Mouse (Mus musculus): ENCODE results near the gene Chd1l. TPM values are rescaled to one million over a fixed set of nuclear protein-coding genes. Genes with fewer than 3 reads are reported as not detected.

Gene Chd1l
- total RNA-seq, 2 experiments from 2014 or later = 9.8 to 18.5 TPM

GRCm38 (mm10) chr3:97617091-97617825 is 7.3 kb upstream of the Chd1l start:
- DNase-seq = no peak

- no peak for DNase-seq
These were observed 5.9 kb upstream of the Chd1l start for GRCm38 (mm10) chr3:97615933-97616332.

DNA sequence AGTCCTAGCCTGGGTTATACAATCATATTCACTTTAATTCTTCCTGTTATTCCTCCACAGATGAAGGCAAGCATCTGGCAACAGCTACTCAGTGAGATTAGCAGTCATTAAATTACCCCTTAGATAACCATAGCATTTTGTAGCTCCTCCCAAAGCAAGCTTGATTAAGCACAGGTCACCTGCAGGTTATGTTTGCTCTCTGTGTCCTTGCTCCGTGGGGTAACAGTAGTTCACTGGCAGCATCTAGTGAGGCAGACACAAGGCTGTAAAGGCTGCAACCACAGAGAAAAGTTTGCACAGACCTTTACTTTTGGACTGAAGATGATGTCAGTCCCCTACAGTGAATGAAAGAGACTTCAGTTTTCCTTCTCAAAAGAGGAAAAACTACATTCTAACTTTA is 5.2 kb upstream of the Chd1l start:
- DNase-seq = no peak

DNA sequence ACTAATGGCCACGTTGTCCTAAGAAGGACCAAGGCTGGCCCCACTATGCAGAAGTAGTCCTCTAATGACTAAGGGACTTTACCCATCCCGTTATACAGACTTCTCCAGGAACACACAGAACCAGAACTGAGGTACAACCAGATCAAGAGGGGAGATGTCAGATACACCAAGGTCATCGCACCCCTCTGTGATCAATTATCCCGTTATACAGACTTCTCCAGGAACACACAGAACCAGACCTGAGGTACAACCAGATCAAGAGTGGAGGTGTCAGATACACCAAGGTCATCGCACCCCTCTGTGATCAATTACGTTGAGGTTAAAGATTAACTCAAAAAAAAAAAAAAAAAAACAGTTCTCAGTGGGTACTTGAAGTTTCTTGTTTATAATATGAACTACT is 1.0 kb upstream of the Chd1l start:
- no peak for DNase-seq

DNA sequence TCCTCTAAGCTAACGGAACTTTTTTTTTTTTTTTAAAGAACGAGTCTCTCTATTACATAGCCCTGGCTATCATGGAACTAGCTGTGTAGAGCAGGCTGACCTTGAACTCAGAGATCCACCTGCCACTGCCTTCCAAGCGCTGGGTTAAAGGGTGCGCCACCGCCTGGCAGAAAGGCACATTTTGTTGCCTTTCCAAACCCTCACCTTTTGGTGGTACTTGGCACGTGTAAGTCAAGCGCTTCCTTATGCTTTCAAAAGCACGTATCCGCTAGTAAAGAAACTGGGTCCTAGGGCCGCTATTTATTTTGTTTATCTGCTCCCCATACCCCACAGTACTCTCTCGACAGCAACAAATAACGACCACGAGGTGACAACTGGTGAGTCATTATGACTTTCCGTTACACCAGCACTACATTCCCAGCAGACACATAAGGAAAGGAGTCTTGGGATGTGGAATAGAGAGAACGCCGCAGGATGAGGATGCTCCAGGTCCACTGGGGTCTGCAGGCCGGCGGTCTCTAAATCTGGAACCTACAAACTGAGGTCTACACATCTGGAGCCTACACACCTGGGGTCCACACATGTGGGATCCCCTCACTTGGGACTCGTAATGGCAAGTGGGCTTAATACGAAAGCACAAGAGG is 680 bp downstream of the Chd1l start:
- peak; percentile 60 to 67 for DNase-seq

- DNase-seq = no peak
These were observed 9.8 kb downstream of the Chd1l start for GRCm38 (mm10) chr3:97600050-97600832.

GRCm38 (mm10) chr3:97596796-97597195 is 13.2 kb downstream of the Chd1l start:
- DNase-seq = no peak

- no peak for DNase-seq
These were observed 14.9 kb downstream of the Chd1l start for GRCm38 (mm10) chr3:97595066-97595465.

GRCm38 (mm10) chr3:97594140-97594539 is 15.9 kb downstream of the Chd1l start:
- no peak for DNase-seq

- no peak for DNase-seq
These were observed 16.9 kb downstream of the Chd1l start for GRCm38 (mm10) chr3:97593089-97593488.

GRCm38 (mm10) chr3:97590699-97591098 is 19.3 kb downstream of the Chd1l start:
- DNase-seq = no peak

DNA sequence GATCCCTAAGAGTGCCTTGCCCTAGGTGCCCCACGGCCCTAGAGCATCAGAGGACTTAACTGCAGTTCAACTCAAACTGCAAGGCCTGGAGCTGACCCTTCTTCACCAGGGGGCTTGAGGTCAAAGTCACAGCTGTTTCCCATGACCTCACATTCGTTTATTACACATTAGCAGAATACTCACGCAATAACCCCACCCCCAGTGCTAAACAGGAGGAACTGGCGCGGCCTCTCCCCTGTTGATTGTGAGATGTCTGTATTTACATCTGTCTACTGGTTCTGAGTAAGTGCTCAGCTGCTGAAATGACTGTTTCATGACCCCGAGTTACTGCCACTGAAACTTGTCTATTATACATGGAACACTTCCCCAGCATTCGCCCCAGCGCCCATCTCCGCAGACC is 22.3 kb downstream of the Chd1l start:
- DNase-seq = no peak

- DNase-seq = peak; percentile 80 to 82
These were observed 24.4 kb downstream of the Chd1l start for GRCm38 (mm10) chr3:97585383-97586160.

DNA sequence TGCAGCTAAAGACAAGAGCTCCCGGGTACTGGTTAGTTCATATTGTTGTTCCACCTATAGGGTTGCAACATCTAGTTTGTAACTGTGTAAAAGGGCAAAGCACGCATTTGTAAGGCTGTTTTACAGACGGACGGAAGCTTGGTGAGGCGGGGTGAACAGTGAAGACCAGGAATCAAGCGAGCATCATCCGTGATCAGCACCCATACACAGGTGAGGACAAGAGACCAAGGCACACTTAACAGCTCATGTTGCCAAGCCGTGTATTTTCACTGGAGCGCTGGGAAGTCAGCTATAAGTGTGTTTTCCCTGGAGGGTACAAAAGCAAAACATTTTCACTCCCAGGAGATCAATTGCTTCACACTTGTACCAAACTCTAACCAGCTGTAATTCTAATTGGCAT is 36.2 kb downstream of the Chd1l start:
- DNase-seq = no peak

GRCm38 (mm10) chr3:97564588-97564987 is 45.4 kb downstream of the Chd1l start:
- no peak for DNase-seq

DNA sequence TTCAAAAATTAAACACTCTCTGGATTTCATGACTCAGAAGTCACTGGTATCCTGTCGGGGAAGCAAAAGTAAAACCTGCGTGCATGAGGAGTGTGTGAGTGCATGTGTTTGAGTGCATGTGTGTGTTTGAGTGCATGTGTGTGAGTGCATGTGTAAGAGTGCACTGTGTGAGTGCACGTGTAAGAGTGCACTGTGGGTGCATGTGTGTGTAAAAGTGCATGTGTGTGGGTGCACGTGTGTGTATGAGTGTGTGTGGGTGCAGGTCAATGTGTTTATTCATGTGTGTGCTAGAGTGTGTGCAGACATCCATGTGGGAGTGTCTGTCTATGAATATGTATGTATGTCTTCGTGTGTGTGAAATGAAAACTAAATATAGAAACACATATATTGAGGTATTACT is 51.4 kb downstream of the Chd1l start:
- no peak for DNase-seq

- no peak for DNase-seq
These were observed 63.8 kb downstream of the Chd1l start for GRCm38 (mm10) chr3:97546205-97546604.

GRCm38 (mm10) chr3:97540171-97540570 is 69.8 kb downstream of the Chd1l start:
- DNase-seq = no peak

- no peak for DNase-seq
These were observed 71.4 kb downstream of the Chd1l start for GRCm38 (mm10) chr3:97538634-97539033.

- no peak for DNase-seq
These were observed 73.0 kb downstream of the Chd1l start for GRCm38 (mm10) chr3:97537006-97537405.

DNA sequence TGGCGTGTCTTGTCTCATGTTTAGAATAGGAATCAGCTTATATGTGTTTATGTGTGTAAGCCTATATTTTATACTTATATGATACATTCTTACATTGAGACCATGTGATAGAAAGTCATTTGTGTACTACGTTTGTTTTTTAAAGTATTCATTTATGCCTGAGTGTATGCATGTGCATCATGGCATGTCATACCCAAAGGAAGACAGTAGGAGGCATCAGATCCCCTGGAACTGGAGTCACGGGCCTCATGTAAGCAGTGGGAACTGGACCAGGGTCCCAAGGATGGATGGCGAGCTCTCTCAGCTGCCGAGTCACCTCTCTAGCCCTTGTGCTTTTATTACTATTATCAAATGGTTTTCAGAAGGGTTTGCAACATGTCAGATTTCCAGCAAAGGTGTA is 74.3 kb downstream of the Chd1l start:
- DNase-seq = no peak

- no peak for DNase-seq
These were observed 84.5 kb downstream of the Chd1l start for GRCm38 (mm10) chr3:97525458-97525857.
